Comparison of ENCODE assay signal across 9 mouse cellular contexts in the genomic region with DNA sequence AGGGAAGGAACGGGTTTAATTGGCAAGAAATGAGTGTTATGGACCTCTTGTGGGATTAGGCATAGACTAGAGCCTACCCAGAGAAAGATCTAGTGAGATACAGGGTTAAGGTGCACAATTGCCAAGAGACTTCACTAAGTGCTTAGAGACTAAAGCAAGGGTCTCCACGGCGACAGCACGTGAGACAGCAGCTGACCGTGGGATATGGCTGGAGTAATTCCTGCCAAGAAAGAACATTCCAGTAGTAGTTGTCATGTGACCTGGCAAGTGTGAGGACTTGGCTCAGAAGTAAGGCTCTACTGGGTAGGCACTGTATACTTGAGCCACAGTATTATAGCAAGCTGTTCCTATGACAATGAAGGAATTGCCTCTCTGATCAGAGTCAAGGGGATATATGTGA. TPM values are rescaled to one million over a fixed set of nuclear protein-coding genes. Genes with fewer than 3 reads are reported as not detected.
A peak's percentile ranks its signal among the peaks of the same experiment; 100 is the strongest.
DNase-seq lines count a peak whose midpoint lies in the region; ATAC-seq lines count a peak whose summit lies in the region.
"Had no signal": no experiment of that assay in that cellular context is flagged by ENCODE, and none has a peak within 500 bp of the region (broad histone marks: within the 10 kb centered on the region; RNA-seq: fewer than 3 reads in every experiment).

No protein-coding gene starts in this region.

- WGBS in forebrain, embryonic 15.5 days = 50% methylated on average over 5 of the region's 5 CpGs

- no peaks in the 10 kb centered on the region for H3K27me3 ChIP-seq in forebrain, embryonic 15.5 days
- H3K27me3 ChIP-seq: Patski had no signal

- no peaks in the 10 kb centered on the region for H3K36me3 ChIP-seq in forebrain, embryonic 15.5 days

- DNase-seq in kidney, adult 8-10 months = peak; percentile 62 to 72
- DNase-seq in kidney, adult 18-20 months = no peak
- DNase-seq in heart, postnatal 36 days = peak; percentile 31 to 36
- peak; percentile 65 for DNase-seq in lung, postnatal 25 days (ENCODE audit: low spot score)
- no peak for DNase-seq in testis, postnatal 14 days (ENCODE audit: low spot score)
- no peak for DNase-seq in embryo, embryonic 11 days
- DNase-seq: cerebellum, adult 8-10 months had no signal

- H3K9me3 ChIP-seq in forebrain, embryonic 15.5 days = no peaks in the 10 kb centered on the region

- H3K4me3 ChIP-seq in forebrain, embryonic 15.5 days = no peak overlapping the region

- H3K27ac ChIP-seq in forebrain, embryonic 15.5 days (replicated peaks) = peak overlapping the region; percentile 28; the same call in 1 of the 2 replicates

- intact Hi-C loops in heart, postnatal 36 days (cut with DNase I) = no loop called here

- H3K4me1 ChIP-seq in forebrain, embryonic 15.5 days = peaks cover 16% of the 10 kb centered on the region

- ATAC-seq in forebrain, embryonic 15.5 days (replicated peaks) = peak; percentile 42
- ATAC-seq: Patski had no signal

- H3K9ac ChIP-seq in forebrain, embryonic 15.5 days (replicated peaks) = no peak overlapping the region

- no peak overlapping the region for H3K4me2 ChIP-seq in forebrain, embryonic 15.5 days (replicated peaks)

RNA-seq across cellular contexts. Expression of a gene that starts 47.1 kb away (rescaled TPM):
- 615 and 648 TPM in 2 replicates for polyA plus RNA-seq in forebrain, embryonic 15.5 days (2015; fragmentation: Nextera tagmentation; extraction: Ambion mirVana)
- 100 to 1,000 TPM; 454 to 475 TPM for total RNA-seq in heart, postnatal 36 days (2021)

Comparison
In these comparisons a context has a peak if more than half of its experiments do, and no peak if none do; other contexts are left out.
1. DNase-seq: peak in kidney, adult 8-10 months (2 of 2), heart, postnatal 36 days (2 of 2) and lung, postnatal 25 days (single experiment); none in kidney, adult 18-20 months (single experiment), testis, postnatal 14 days (single experiment) and embryo, embryonic 11 days (single experiment).